ENCODE assay signal across 20 mouse cellular contexts in the genomic region with DNA sequence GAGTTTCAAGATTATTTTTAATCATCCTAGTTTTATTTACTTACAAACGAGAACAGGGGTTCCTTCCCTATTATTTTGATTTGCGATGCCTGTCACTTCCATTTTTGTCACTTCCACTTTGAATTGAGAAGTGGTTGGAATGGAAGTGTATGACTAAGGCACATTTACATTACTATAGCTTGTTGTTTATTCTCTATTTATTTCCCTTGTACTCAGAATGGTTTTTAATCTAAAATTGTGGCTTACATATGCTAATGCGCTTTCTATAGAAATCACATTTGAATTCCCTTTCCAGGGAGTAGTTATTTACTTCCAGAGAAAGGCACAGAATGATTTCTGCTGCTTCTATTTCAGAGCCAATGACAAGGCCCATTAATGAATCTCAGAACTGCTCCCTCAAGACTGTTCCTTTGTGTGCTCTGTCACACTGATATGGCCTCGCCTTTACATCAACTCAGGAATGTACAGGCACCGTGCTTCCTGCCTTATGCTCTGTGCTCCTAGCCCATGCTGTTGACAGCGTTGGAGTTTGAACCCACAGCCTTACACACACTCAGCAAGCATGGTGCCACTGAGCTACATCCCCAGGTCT. TPM values are rescaled to one million over a fixed set of nuclear protein-coding genes. Genes with fewer than 3 reads are reported as not detected.
A peak's percentile ranks its signal among the peaks of the same experiment; 100 is the strongest.
DNase-seq lines count a peak whose midpoint lies in the region; ATAC-seq and TF ChIP-seq lines count a peak whose summit lies in the region.
"Had no signal": no experiment of that assay in that cellular context is flagged by ENCODE, and none has a peak within 500 bp of the region (broad histone marks: within the 10 kb centered on the region; RNA-seq: fewer than 3 reads in every experiment).

No protein-coding gene starts in this region.

- no peaks in the 10 kb centered on the region; the same call in 1 of the 2 replicates for H3K4me1 ChIP-seq in hindbrain, embryonic 11.5 days (replicated peaks; ENCODE audit: control insufficient read depth, insufficient read depth, low read length)
- H3K4me1 ChIP-seq in hindbrain, postnatal 0 days (ENCODE audit: insufficient read depth, low read length): no peaks in the 10 kb centered on the region
- peaks cover 3% of the 10 kb centered on the region; the same call in 1 of the 2 replicates for H3K4me1 ChIP-seq in hindbrain, embryonic 15.5 days (replicated peaks)
- peaks cover 4% of the 10 kb centered on the region for H3K4me1 ChIP-seq in midbrain, embryonic 15.5 days
- H3K4me1 ChIP-seq in limb, embryonic 10.5 days: no peaks in the 10 kb centered on the region
- H3K4me1 ChIP-seq: embryonic facial prominence, embryonic 15.5 days; liver, embryonic 12.5 days had no signal

- no peak for TF ChIP-seq CTCF in hindbrain, postnatal 0 days (IDR thresholded peaks at IDR 0.05; ENCODE audit: low read depth)
- no peak for TF ChIP-seq CTCF in brain, embryonic 14.5 days (IDR thresholded peaks at IDR 0.05; ENCODE audit: borderline replicate concordance, extremely low read depth, insufficient read depth, insufficient read length)

- no peak overlapping the region for H3K4me3 ChIP-seq in hindbrain, embryonic 11.5 days (ENCODE audit: low read depth, low read length)
- no peak overlapping the region for H3K4me3 ChIP-seq in hindbrain, postnatal 0 days (ENCODE audit: low read length)
- no peak overlapping the region for H3K4me3 ChIP-seq in hindbrain, embryonic 15.5 days
- H3K4me3 ChIP-seq in midbrain, embryonic 15.5 days: no peak overlapping the region
- no peak overlapping the region for H3K4me3 ChIP-seq in limb, embryonic 10.5 days
- H3K4me3 ChIP-seq: embryonic facial prominence, embryonic 15.5 days; gastrocnemius, adult 2 months; liver, embryonic 12.5 days; myocyte had no signal

- H3K9me3 ChIP-seq in hindbrain, embryonic 11.5 days (ENCODE audit: control insufficient read depth, low read length): no peaks in the 10 kb centered on the region
- no peaks in the 10 kb centered on the region for H3K9me3 ChIP-seq in hindbrain, postnatal 0 days (ENCODE audit: low read length)
- H3K9me3 ChIP-seq in hindbrain, embryonic 15.5 days: no peaks in the 10 kb centered on the region
- no peaks in the 10 kb centered on the region for H3K9me3 ChIP-seq in midbrain, embryonic 15.5 days
- H3K9me3 ChIP-seq in limb, embryonic 10.5 days (replicated peaks): no peaks in the 10 kb centered on the region
- H3K9me3 ChIP-seq: embryonic facial prominence, embryonic 15.5 days; liver, embryonic 12.5 days had no signal

- no peak overlapping the region for H3K27ac ChIP-seq in hindbrain, embryonic 11.5 days (ENCODE audit: low read depth, low read length)
- H3K27ac ChIP-seq in hindbrain, postnatal 0 days: no peak overlapping the region
- 0 out of 2 replicates have a peak overlapping the region, but pooled peaks have one; percentile 41 for H3K27ac ChIP-seq in hindbrain, embryonic 15.5 days (replicated peaks)
- H3K27ac ChIP-seq in midbrain, embryonic 15.5 days: no peak overlapping the region
- no peak overlapping the region for H3K27ac ChIP-seq in limb, embryonic 10.5 days
- H3K27ac ChIP-seq: embryonic facial prominence, embryonic 15.5 days; gastrocnemius, adult 2 months; liver, embryonic 12.5 days had no signal

- WGBS in hindbrain, embryonic 11.5 days: 65% methylated on average over 6 of the region's 6 CpGs
- 50% methylated on average over 6 of the region's 6 CpGs for WGBS in hindbrain, postnatal 0 days
- WGBS in hindbrain, embryonic 15.5 days: 43% methylated on average over 6 of the region's 6 CpGs
- WGBS in midbrain, embryonic 15.5 days: 41% methylated on average over 6 of the region's 6 CpGs
- WGBS in limb, embryonic 10.5 days: 82% methylated on average over 6 of the region's 6 CpGs

- no peak overlapping the region for H3K9ac ChIP-seq in hindbrain, embryonic 11.5 days (ENCODE audit: low read depth, low read length)
- H3K9ac ChIP-seq in hindbrain, postnatal 0 days (replicated peaks; ENCODE audit: low read length): no peak overlapping the region
- no peak overlapping the region for H3K9ac ChIP-seq in hindbrain, embryonic 15.5 days
- H3K9ac ChIP-seq in midbrain, embryonic 15.5 days: no peak overlapping the region
- H3K9ac ChIP-seq: embryonic facial prominence, embryonic 15.5 days; liver, embryonic 12.5 days; lung, embryonic 14.5 days had no signal

- H3K4me2 ChIP-seq in hindbrain, embryonic 11.5 days (replicated peaks; ENCODE audit: low read depth, low read length): no peak overlapping the region
- no peak overlapping the region for H3K4me2 ChIP-seq in hindbrain, postnatal 0 days (ENCODE audit: low read depth, low read length)
- H3K4me2 ChIP-seq in hindbrain, embryonic 15.5 days: no peak overlapping the region
- no peak overlapping the region for H3K4me2 ChIP-seq in midbrain, embryonic 15.5 days
- H3K4me2 ChIP-seq: embryonic facial prominence, embryonic 15.5 days; liver, embryonic 12.5 days; lung, embryonic 14.5 days had no signal

- no peaks in the 10 kb centered on the region for H3K36me3 ChIP-seq in hindbrain, embryonic 11.5 days (ENCODE audit: control insufficient read depth, insufficient read depth, low read length)
- no peaks in the 10 kb centered on the region for H3K36me3 ChIP-seq in hindbrain, postnatal 0 days (ENCODE audit: insufficient read depth, low read length)
- no peaks in the 10 kb centered on the region for H3K36me3 ChIP-seq in hindbrain, embryonic 15.5 days
- no peaks in the 10 kb centered on the region for H3K36me3 ChIP-seq in midbrain, embryonic 15.5 days (replicated peaks)
- no peaks in the 10 kb centered on the region for H3K36me3 ChIP-seq in limb, embryonic 10.5 days
- H3K36me3 ChIP-seq: embryonic facial prominence, embryonic 15.5 days; liver, embryonic 12.5 days had no signal

- no peak for DNase-seq in hindbrain, embryonic 11.5 days (ENCODE audit: low spot score)
- DNase-seq in hindbrain, postnatal 0 days (ENCODE audit: low spot score): no peak
- DNase-seq in brain, embryonic 14.5 days (ENCODE audit: low read depth): peak; percentile 80
- DNase-seq in limb, embryonic 10.5 days (ENCODE audit: low spot score): no peak
- no peak for DNase-seq in kidney, postnatal 10 days
- no peak for DNase-seq in MN1 (ENCODE audit: low spot score)
- DNase-seq: adrenal gland, postnatal 36 days; B cell, adult 2 months; cerebellum, adult 9-10 months; gastrocnemius, adult 2 months; layer of hippocampus, postnatal 36 days; lung, embryonic 14.5 days; lung, postnatal 4 days; right cerebral cortex, postnatal 25 days; thymus, postnatal 14 days had no signal

- ATAC-seq in hindbrain, embryonic 11.5 days (ENCODE audit: low FRiP score): peak; percentile 67; the same call in 1 of the 2 replicates
- ATAC-seq in hindbrain, postnatal 0 days: no peak
- peak; percentile 56; the same call in 1 of the 2 replicates for ATAC-seq in hindbrain, embryonic 15.5 days (ENCODE audit: low FRiP score, low read depth)
- peak; percentile 74; the same call in 1 of the 2 replicates for ATAC-seq in midbrain, embryonic 15.5 days (replicated peaks)
- ATAC-seq: liver, embryonic 12.5 days had no signal

- no peaks in the 10 kb centered on the region for H3K27me3 ChIP-seq in hindbrain, embryonic 11.5 days (ENCODE audit: control insufficient read depth, insufficient read depth, low read length)
- H3K27me3 ChIP-seq in hindbrain, postnatal 0 days (ENCODE audit: insufficient read depth, low read length): no peaks in the 10 kb centered on the region
- H3K27me3 ChIP-seq in hindbrain, embryonic 15.5 days: no peaks in the 10 kb centered on the region
- H3K27me3 ChIP-seq in midbrain, embryonic 15.5 days (replicated peaks): no peaks in the 10 kb centered on the region
- no peaks in the 10 kb centered on the region for H3K27me3 ChIP-seq in limb, embryonic 10.5 days (ENCODE audit: low read depth, poor library complexity, severe bottlenecking)
- H3K27me3 ChIP-seq: embryonic facial prominence, embryonic 15.5 days; liver, embryonic 12.5 days had no signal

- no peak for TF ChIP-seq POLR2A in brain, embryonic 14.5 days (IDR thresholded peaks at IDR 0.05; ENCODE audit: borderline replicate concordance, extremely low read depth, insufficient read depth, insufficient read length, poor library complexity, severe bottlenecking)

RNA-seq across cellular contexts. Expression of gene Cep78, which starts 25.1 kb away (rescaled TPM):
- 52.3 and 52.6 TPM in 2 replicates for polyA plus RNA-seq in hindbrain, embryonic 11.5 days (2014; fragmentation: Nextera tagmentation; extraction: Ambion mirVana)
- total RNA-seq in hindbrain, postnatal 0 days (2014; rRNA removed): 15.5 and 28.0 TPM in 2 replicates
- 20.9 and 22.8 TPM in 2 replicates for polyA plus RNA-seq in hindbrain, postnatal 0 days (2015; fragmentation: Nextera tagmentation; extraction: Ambion mirVana)
- 21.7 and 24.5 TPM in 2 replicates for polyA plus RNA-seq in brain, embryonic 14.5 days (2012; rRNA removed)
- polyA plus RNA-seq in hindbrain, embryonic 15.5 days (2015; fragmentation: Nextera tagmentation; extraction: Ambion mirVana): 28.9 and 29.0 TPM in 2 replicates
- polyA plus RNA-seq in midbrain, embryonic 15.5 days (2015; fragmentation: Nextera tagmentation; extraction: Ambion mirVana): 31.1 and 33.6 TPM in 2 replicates
- polyA plus RNA-seq in limb, embryonic 10.5 days (2016; fragmentation: Nextera tagmentation; extraction: Ambion mirVana): 57.7 and 62.1 TPM in 2 replicates
